Mouse (Mus musculus) left cerebral cortex, adult 11 months (tissue): ENCODE data around the gene Tbc1d2b.

ENCODE experiments used
- DNase-seq: peaks from one replicate; pipeline ENCODE4 v3.0.0; 2022; ENCODE audit warnings: low spot score

Gene Tbc1d2b

DNA sequence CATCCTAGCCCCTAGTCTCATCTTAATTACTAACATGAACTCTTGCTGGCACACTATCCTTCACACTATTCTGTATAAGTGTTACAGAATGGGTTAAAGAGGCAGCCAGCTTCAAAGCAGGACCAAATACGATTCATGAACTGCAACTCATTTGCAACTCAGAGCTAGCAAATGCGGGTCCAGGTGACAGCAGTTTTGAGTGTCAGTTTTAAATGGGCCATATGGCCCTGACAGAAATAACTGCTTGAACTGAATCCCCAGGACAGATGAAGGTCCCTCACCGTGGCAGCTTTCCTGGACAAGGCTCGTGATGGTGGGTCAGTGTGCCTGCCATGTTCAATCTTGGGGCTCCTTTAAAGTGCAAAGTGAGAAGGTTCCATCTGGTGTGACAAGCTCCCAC is 100.6 kb downstream of the Tbc1d2b start:
- DNase-seq, result no peak

DNA sequence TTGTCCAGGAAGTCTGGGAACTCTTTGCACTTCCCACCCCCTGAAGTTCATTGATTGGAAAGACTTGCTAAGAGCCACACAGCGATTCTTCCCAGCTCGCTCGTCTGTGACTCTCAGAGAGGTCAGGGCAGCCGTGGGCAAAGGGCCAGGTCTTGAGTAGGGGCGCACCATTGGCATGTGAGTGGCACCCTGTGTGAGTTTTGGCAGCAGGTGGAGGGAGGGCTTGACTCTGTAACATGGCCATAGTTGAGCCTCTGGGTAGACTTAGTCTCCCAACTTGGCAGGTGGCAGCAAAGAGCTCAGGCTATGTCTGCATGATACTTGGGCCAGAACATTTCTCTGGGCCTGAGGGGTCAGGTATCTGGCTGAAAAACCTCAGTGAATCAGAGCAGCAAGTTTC is 104.0 kb downstream of the Tbc1d2b start:
- DNase-seq, result no peak

DNA sequence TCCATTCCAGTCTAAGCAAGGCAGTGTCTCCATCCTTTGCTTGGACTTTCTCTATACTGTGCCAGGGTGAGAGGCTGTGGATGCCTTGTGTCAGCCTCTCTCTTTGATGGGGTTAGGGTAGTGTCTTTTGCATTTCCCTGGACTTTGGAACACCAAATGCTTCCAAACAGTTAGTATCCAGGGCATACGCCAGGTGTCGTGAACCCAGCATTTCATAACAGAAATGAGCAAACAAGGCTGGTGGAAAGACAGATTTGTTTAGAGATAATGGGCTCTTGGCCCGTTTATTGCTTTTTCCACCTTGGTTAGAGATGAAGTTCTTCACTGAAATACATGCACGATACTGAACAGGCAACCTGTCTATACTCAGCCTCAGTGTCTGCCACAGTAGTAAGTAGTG is 105.0 kb downstream of the Tbc1d2b start:
- DNase-seq, result no peak

DNA sequence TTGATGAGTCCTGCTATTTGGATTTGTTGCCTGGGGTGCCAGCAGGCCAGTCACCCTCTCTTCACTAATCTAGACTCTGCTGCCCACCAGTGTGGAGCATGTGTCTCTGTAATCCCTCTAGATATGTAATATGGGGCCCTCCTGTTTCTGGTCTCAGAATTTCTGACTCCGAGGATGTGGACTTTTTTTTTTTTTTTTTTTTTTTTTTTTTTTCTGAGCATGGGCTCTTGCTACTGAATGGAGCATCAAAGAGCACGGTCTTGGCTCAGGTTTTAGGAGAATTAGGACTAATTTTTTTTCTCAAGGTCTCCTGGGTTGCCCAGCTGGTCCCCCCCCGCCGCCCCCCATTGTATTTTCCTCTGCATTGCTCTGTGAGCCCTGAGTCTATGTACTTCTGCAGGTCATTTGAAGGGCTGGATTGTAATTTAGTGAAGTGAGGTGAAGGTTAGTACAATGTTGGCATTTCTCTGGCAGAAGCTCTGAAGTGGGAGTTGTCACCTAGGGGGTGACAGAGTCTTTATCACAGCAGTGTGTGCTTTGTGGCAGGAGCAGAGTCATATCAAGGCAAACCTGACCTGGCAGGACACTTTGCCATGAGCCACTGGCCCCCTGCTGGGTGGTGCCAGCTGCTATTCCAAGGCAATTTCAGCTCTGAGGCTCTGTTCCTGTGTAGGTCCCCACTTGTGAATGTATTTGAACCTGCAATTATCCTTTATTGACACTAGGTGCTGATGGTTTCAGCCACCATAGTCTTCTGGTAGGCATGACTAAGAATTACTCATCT is 105.7 kb downstream of the Tbc1d2b start:
- no peak for DNase-seq

DNA sequence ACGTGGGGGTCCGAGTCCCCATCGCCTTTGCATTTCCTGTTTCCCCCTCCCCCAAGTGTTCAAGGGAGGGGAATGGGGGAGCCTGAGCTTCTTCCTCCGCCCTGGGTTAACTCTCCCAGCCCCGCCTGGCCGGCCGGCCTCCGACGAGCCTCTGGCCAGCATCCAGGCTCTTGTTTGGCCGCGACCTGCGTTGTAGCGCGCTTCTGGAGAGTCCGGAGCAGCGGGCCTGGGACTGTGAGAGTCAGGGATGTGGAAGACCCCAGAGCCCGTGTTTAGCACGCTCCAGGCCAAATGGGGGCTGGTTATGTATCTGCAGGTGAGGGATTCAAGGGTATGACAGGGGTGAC is 106.9 kb downstream of the Tbc1d2b start:
- no peak for DNase-seq

DNA sequence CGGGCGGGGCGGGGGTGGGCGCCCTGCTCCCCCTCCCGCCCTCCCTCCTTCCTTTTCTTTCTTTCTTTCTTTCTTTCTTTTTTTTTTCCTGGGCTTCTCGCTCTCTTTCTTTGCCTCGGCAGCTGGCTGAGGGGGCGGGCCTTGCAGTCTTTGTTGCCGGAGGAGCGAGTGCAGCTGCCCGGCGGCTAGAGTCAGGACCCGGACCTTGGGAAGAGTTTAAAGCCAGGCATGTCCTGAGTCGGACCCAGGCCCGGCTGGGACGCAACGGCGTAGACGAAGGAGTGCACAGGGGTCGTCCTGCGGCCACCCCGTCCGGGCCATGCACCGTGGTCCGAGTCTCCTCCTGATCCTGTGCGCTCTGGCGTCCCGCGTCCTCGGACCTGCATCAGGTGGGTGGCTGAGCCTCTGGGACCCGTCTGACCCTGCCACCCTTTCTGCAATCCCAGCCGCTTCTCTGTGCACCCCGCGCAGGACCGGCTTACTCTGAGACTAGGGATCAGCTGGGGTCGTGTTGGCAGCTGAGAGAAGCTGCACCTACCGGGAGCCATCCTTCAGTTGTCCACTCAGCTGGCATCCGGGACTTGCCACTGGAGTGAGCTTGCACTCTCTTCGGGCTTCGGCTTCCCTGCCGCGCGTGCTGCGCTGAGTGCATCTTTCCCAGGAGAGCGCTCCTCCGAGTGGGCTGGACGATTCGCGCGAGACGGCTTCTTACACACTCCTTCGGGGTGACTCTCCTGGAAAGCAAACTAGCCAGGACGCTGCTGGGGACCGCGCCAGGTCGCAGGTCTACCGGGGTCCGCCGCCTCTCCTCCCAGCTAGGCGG is 107.5 kb downstream of the Tbc1d2b start, which contains the start of gene Adamts7:
Gene Adamts7, plus strand, starts transcription at position 144 of the 823 bp plus-strand sequence.
- DNase-seq, result peak; percentile 7

DNA sequence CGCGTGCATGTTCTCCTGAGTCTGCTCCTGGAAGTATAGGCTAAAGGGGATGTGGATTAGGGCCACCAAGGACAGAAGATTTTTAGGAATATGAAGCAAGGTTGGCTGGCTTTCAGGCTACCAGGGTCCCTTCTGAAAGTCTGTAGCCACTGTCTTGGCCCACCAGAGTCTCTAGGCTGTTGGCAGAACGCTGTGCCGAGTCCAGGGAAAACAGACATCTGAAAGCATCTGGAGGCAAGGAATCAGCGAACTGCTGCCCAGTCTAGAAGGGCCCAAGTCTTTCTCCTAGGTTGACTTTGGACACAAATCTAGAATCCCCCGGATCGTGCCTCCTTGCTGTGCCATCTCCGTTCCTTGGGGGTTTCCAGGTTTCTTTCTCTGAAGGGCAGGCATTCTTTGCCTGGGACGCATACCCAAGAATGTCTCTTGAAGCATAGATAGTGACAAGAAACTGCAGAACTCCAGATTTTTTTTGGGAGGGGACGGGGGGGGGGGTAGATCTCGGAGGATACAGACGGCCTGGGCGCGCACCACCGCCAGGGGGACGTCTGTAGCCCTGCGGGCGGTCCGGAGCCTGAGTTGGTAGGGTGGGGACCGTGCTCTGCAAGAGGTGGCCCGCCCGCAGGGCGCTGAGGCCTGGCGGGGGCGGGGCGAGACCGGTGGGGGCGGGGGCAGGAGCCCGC is 108.2 kb downstream of the Tbc1d2b start:
- no peak for DNase-seq
